Mouse (Mus musculus) limb, embryonic 15.5 days (tissue): Measurements from ENCODE around the gene Samsn1. TPM values are rescaled to one million over a fixed set of nuclear protein-coding genes. Genes with fewer than 3 reads are reported as not detected.

ENCODE experiments used
- ATAC-seq: fragments of 200-750 bp; cut with Nextera tagmentation; 2 replicates; pipeline ENCODE4 v1.8.0; 2017; ENCODE audit warnings: low read depth, moderate TSS enrichment; ENCODE audit not compliant: insufficient number of reproducible peaks, low FRiP score, low TSS enrichment
- H3K27ac ChIP-seq: fragments of 300-500 bp; sonication (generic); 2 replicates; pipeline ENCODE4 v1.5.1; 2015; ENCODE audit warnings: moderate library complexity, mild to moderate bottlenecking, inconsistent platforms
- H3K27me3 ChIP-seq: fragments of 300-500 bp; sonication (generic); 2 replicates; pipeline ENCODE4 v1.6.1; 2015; ENCODE audit warnings: inconsistent platforms
- H3K36me3 ChIP-seq: fragments of 300-500 bp; sonication (generic); 2 replicates; pipeline ENCODE4 v1.6.1; 2015; ENCODE audit warnings: inconsistent platforms
- H3K4me1 ChIP-seq: fragments of 300-500 bp; sonication (generic); 2 replicates; pipeline ENCODE4 v1.6.1; 2015; ENCODE audit warnings: inconsistent platforms
- H3K4me2 ChIP-seq: fragments of 300-500 bp; sonication (generic); 2 replicates; pipeline ENCODE4 v1.6.1; 2015; ENCODE audit warnings: mild to moderate bottlenecking, inconsistent platforms
- H3K4me3 ChIP-seq: fragments of 300-500 bp; sonication (generic); 2 replicates; pipeline ENCODE4 v1.5.1; 2015; ENCODE audit warnings: mild to moderate bottlenecking, inconsistent platforms
- H3K9ac ChIP-seq: fragments of 300-500 bp; sonication (generic); 2 replicates; pipeline ENCODE4 v1.6.1; 2015; ENCODE audit warnings: inconsistent platforms
- H3K9me3 ChIP-seq: fragments of 300-500 bp; sonication (generic); 2 replicates; pipeline ENCODE4 v1.6.1; 2016; ENCODE audit warnings: inconsistent platforms
- WGBS: fragments of 180-500 bp; shearing (Covaris S2); methylation state at CpG from one replicate; pipeline ENCODE4 v1.1.7; 2015; 5-methylcytosine and 5-hydroxymethylcytosine counted together
- polyA plus RNA-seq: library from polyadenylated mRNA; unstranded; fragments of >200 nt; fragmentation: Nextera tagmentation; extraction: Ambion mirVana; gene quantifications from 2 replicates; pipeline ENCODE4 v1.2.1, GENCODE M21; 2015

The Samsn1 gene
- polyA plus RNA-seq, 1 experiment from 2014 or later, result 5.7 TPM

GRCm38 (mm10) chr16:75929536-75930221 is 92.4 kb downstream of the Samsn1 start:
- no peak overlapping the region for H3K27ac ChIP-seq
- no peak overlapping the region for H3K4me2 ChIP-seq
- no peak overlapping the region for H3K4me3 ChIP-seq
- H3K9ac ChIP-seq, result no peak overlapping the region
- no peaks in the 10 kb centered on the region for H3K27me3 ChIP-seq
- WGBS, result 58% methylated on average over 11 of the region's 11 CpGs
- H3K36me3 ChIP-seq, result no peaks in the 10 kb centered on the region
- H3K9me3 ChIP-seq, result no peaks in the 10 kb centered on the region
- H3K4me1 ChIP-seq, result no peaks in the 10 kb centered on the region
- no peak for ATAC-seq

GRCm38 (mm10) chr16:75926511-75926910 is 95.6 kb downstream of the Samsn1 start:
- Histone ChIP-seq H3K27me3 (no peaks in the 10 kb centered on the region), H3K4me1 (no peaks in the 10 kb centered on the region), H3K27ac (no peak overlapping the region), H3K4me3 (no peak overlapping the region), H3K36me3 (no peaks in the 10 kb centered on the region), H3K9me3 (no peaks in the 10 kb centered on the region), H3K9ac (no peak overlapping the region), H3K4me2 (no peak overlapping the region)
- no peak for ATAC-seq
- WGBS, result 73% methylated on average over 2 of the region's 2 CpGs

GRCm38 (mm10) chr16:75920870-75921269 is 101.2 kb downstream of the Samsn1 start:
- no peak for ATAC-seq
- Histone ChIP-seq H3K36me3 (no peaks in the 10 kb centered on the region), H3K4me3 (no peak overlapping the region), H3K4me1 (no peaks in the 10 kb centered on the region), H3K27ac (no peak overlapping the region), H3K9ac (no peak overlapping the region), H3K4me2 (no peak overlapping the region), H3K9me3 (no peaks in the 10 kb centered on the region), H3K27me3 (no peaks in the 10 kb centered on the region)
- 86% methylated on average over 4 of the region's 4 CpGs for WGBS

GRCm38 (mm10) chr16:75919298-75919697 is 102.8 kb downstream of the Samsn1 start:
- no peaks in the 10 kb centered on the region for H3K4me1 ChIP-seq
- no peak for ATAC-seq
- H3K27ac ChIP-seq, result no peak overlapping the region
- H3K4me2 ChIP-seq, result no peak overlapping the region
- H3K4me3 ChIP-seq, result no peak overlapping the region
- no peaks in the 10 kb centered on the region for H3K9me3 ChIP-seq
- H3K36me3 ChIP-seq, result no peaks in the 10 kb centered on the region
- no peak overlapping the region for H3K9ac ChIP-seq
- WGBS, result 84% methylated on average over 4 of the region's 4 CpGs
- H3K27me3 ChIP-seq, result no peaks in the 10 kb centered on the region

GRCm38 (mm10) chr16:75917712-75918111 is 104.4 kb downstream of the Samsn1 start:
- H3K9me3 ChIP-seq, result no peaks in the 10 kb centered on the region
- no peaks in the 10 kb centered on the region for H3K4me1 ChIP-seq
- no peak overlapping the region for H3K27ac ChIP-seq
- ATAC-seq, result no peak
- no peaks in the 10 kb centered on the region for H3K36me3 ChIP-seq
- no peak overlapping the region for H3K4me3 ChIP-seq
- 81% methylated on average over 5 of the region's 5 CpGs for WGBS
- H3K9ac ChIP-seq, result no peak overlapping the region
- no peaks in the 10 kb centered on the region for H3K27me3 ChIP-seq
- H3K4me2 ChIP-seq, result no peak overlapping the region

- no peaks in the 10 kb centered on the region for H3K4me1 ChIP-seq
- 87% methylated on average over 5 of the region's 5 CpGs for WGBS
- H3K9me3 ChIP-seq, result no peaks in the 10 kb centered on the region
- H3K9ac ChIP-seq, result no peak overlapping the region
- no peak for ATAC-seq
- no peaks in the 10 kb centered on the region for H3K27me3 ChIP-seq
- H3K27ac ChIP-seq, result no peak overlapping the region
- no peaks in the 10 kb centered on the region for H3K36me3 ChIP-seq
- no peak overlapping the region for H3K4me3 ChIP-seq
- no peak overlapping the region for H3K4me2 ChIP-seq
These were observed 110.0 kb downstream of the Samsn1 start for GRCm38 (mm10) chr16:75912051-75912450.

GRCm38 (mm10) chr16:75908635-75909494 is 113.2 kb downstream of the Samsn1 start:
- ATAC-seq, result no peak
- Histone ChIP-seq H3K4me3 (no peak overlapping the region), H3K4me1 (no peaks in the 10 kb centered on the region), H3K36me3 (no peaks in the 10 kb centered on the region), H3K9ac (no peak overlapping the region), H3K4me2 (no peak overlapping the region), H3K27ac (no peak overlapping the region), H3K27me3 (no peaks in the 10 kb centered on the region), H3K9me3 (no peaks in the 10 kb centered on the region)
- WGBS, result 72% methylated on average over 8 of the region's 8 CpGs

- no peak overlapping the region for H3K27ac ChIP-seq
- no peaks in the 10 kb centered on the region for H3K36me3 ChIP-seq
- H3K27me3 ChIP-seq, result no peaks in the 10 kb centered on the region
- H3K9me3 ChIP-seq, result no peaks in the 10 kb centered on the region
- no peak for ATAC-seq
- H3K4me1 ChIP-seq, result no peaks in the 10 kb centered on the region
- no peak overlapping the region for H3K4me2 ChIP-seq
- WGBS, result 71% methylated on average over 2 of the region's 2 CpGs
- no peak overlapping the region for H3K4me3 ChIP-seq
- no peak overlapping the region for H3K9ac ChIP-seq
These were observed 115.3 kb downstream of the Samsn1 start for GRCm38 (mm10) chr16:75906790-75907189.

GRCm38 (mm10) chr16:75906260-75906659 is 115.8 kb downstream of the Samsn1 start:
- H3K4me2 ChIP-seq, result no peak overlapping the region
- H3K4me1 ChIP-seq, result no peaks in the 10 kb centered on the region
- H3K27ac ChIP-seq, result no peak overlapping the region
- no peak overlapping the region for H3K9ac ChIP-seq
- 95% methylated on average over 1 of the region's 1 CpGs for WGBS
- H3K27me3 ChIP-seq, result no peaks in the 10 kb centered on the region
- H3K9me3 ChIP-seq, result no peaks in the 10 kb centered on the region
- H3K4me3 ChIP-seq, result no peak overlapping the region
- no peaks in the 10 kb centered on the region for H3K36me3 ChIP-seq
- no peak for ATAC-seq

- WGBS, result 58% methylated on average over 1 of the region's 1 CpGs
- H3K4me2 ChIP-seq, result no peak overlapping the region
- no peak for ATAC-seq
These were observed 116.8 kb downstream of the Samsn1 start for GRCm38 (mm10) chr16:75905324-75905723.

GRCm38 (mm10) chr16:75904072-75904471 is 118.0 kb downstream of the Samsn1 start:
- no peak for ATAC-seq
- Histone ChIP-seq H3K4me3 (no peak overlapping the region), H3K4me1 (no peaks in the 10 kb centered on the region), H3K9me3 (no peaks in the 10 kb centered on the region), H3K9ac (no peak overlapping the region), H3K36me3 (no peaks in the 10 kb centered on the region), H3K4me2 (no peak overlapping the region), H3K27me3 (no peaks in the 10 kb centered on the region), H3K27ac (no peak overlapping the region)
- WGBS, result 81% methylated on average over 4 of the region's 4 CpGs

More at GRCm38 (mm10) chr16:75905324-75905723, 116.8 kb downstream of the Samsn1 start:
- H3K9me3 ChIP-seq, result no peaks in the 10 kb centered on the region
- no peak overlapping the region for H3K27ac ChIP-seq
- H3K36me3 ChIP-seq, result no peaks in the 10 kb centered on the region
- H3K4me3 ChIP-seq, result no peak overlapping the region
- no peaks in the 10 kb centered on the region for H3K4me1 ChIP-seq
- no peaks in the 10 kb centered on the region for H3K27me3 ChIP-seq
- H3K9ac ChIP-seq, result no peak overlapping the region

- 76% methylated on average over 3 of the region's 3 CpGs for WGBS
- Histone ChIP-seq H3K27ac (no peak overlapping the region), H3K4me2 (no peak overlapping the region), H3K9ac (no peak overlapping the region), H3K36me3 (no peaks in the 10 kb centered on the region), H3K4me3 (no peak overlapping the region), H3K4me1 (no peaks in the 10 kb centered on the region), H3K27me3 (no peaks in the 10 kb centered on the region), H3K9me3 (no peaks in the 10 kb centered on the region)
- no peak for ATAC-seq
These were observed 119.1 kb downstream of the Samsn1 start for GRCm38 (mm10) chr16:75903028-75903427.
